Mouse (Mus musculus): Measurements from ENCODE around the gene Il2rb. TPM values are rescaled to one million over a fixed set of nuclear protein-coding genes. Genes with fewer than 3 reads are reported as not detected.

The Il2rb gene
- polyA plus RNA-seq, 1 experiment from 2014 or later = 0.63 TPM

DNA sequence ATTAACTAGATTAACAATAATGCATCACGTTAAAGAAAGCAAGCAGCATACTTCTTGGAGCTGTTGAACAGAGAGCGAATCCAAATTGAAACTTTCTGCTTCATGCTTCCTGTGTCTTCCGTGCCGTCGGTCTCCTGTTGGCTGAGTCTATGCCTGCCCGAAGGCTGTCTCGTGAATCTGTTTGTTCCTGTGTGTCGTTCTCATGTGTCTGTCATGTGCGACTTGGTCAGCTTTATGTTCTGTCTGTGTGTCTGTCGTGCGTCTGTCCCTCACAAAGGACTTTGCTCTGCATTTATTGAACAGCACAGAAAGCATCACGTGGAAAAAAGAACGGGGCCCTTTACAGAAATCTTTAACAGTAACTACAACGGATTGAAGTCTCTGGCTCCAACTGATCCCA, 17.9 kb upstream of the Il2rb start:
- Histone ChIP-seq H3K9me3 (ENCODE audit: low read length) (no peaks in the 10 kb centered on the region), H3K4me3 (ENCODE audit: low read depth, low read length) (no peak overlapping the region), H3K27me3 (replicated peaks; ENCODE audit: insufficient read depth, low read length) (no peaks in the 10 kb centered on the region), H3K9ac (replicated peaks; ENCODE audit: low read depth) (no peak overlapping the region), H3K36me3 (ENCODE audit: insufficient read depth, low read length) (no peaks in the 10 kb centered on the region), H3K4me2 (replicated peaks; ENCODE audit: low read depth, low read length) (no peak overlapping the region), H3K27ac (ENCODE audit: low read length) (no peak overlapping the region), H3K4me1 (ENCODE audit: insufficient read depth, low read depth, low read length) (no peaks in the 10 kb centered on the region)
- DNase-seq (ENCODE audit: low spot score) (no peak), ATAC-seq (no peak)
- TF ChIP-seq EP300 (IDR thresholded peaks at IDR 0.05) (no peak), CTCF (IDR thresholded peaks at IDR 0.05) (no peak)
- 78% methylated on average over 14 of the region's 14 CpGs for WGBS

DNA sequence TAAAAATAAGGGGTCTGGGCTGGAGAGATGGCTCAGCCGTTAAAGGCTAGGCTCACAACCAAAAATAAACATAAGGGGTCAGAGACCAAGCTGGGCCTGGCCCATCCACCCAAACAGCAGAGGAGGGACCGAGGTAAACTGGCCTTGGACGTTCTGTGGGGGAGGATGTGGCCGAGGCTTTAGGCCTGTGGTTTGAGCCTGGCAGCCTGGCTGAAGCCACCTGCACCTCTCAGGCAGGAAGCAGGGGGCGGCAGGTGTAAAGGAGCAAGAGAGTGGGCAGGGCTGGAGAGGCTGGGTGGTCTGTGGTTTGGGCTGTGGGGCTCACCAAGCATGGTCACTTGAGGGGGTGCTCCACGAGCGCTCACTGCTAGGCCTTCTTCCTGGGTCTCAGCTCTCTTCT, 16.9 kb upstream of the Il2rb start:
- H3K4me2 ChIP-seq (replicated peaks; ENCODE audit: low read depth, low read length) = no peak overlapping the region
- DNase-seq (ENCODE audit: low spot score) = no peak
- no peak overlapping the region for H3K27ac ChIP-seq (ENCODE audit: low read length)
- no peaks in the 10 kb centered on the region for H3K36me3 ChIP-seq (ENCODE audit: insufficient read depth, low read length)
- no peak overlapping the region for H3K9ac ChIP-seq (replicated peaks; ENCODE audit: low read depth)
- no peak overlapping the region for H3K4me3 ChIP-seq (ENCODE audit: low read depth, low read length)
- WGBS = 63% methylated on average over 7 of the region's 7 CpGs
- H3K27me3 ChIP-seq (replicated peaks; ENCODE audit: insufficient read depth, low read length) = no peaks in the 10 kb centered on the region
- no peaks in the 10 kb centered on the region for H3K9me3 ChIP-seq (ENCODE audit: low read length)
- no peak for ATAC-seq
- TF ChIP-seq EP300 (IDR thresholded peaks at IDR 0.05) (no peak), CTCF (IDR thresholded peaks at IDR 0.05) (no peak)
- H3K4me1 ChIP-seq (ENCODE audit: insufficient read depth, low read depth, low read length) = no peaks in the 10 kb centered on the region

DNA sequence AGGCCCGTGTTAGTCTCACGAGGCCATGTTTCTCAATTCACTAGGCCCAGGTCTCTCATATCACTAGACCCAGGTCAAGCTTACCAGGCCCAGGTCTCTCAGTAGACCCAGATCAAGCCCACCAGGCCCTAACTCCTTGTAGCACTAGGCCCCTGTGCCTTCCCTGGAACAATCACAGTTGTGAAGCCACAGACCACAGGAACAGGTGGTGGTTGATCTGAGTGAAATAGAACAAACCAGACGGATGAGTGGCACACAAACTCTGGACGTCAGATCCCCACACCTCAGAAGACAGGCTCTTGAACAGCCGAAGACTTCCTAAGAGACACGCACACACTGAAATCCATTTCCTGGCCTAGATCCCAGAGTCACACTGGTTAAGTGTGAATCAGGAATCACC, 15.7 kb upstream of the Il2rb start:
- no peaks in the 10 kb centered on the region for H3K36me3 ChIP-seq (ENCODE audit: insufficient read depth, low read length)
- no peak overlapping the region for H3K4me3 ChIP-seq (ENCODE audit: low read depth, low read length)
- WGBS = 77% methylated on average over 6 of the region's 6 CpGs
- DNase-seq (ENCODE audit: low spot score) (no peak), ATAC-seq (no peak)
- H3K4me2 ChIP-seq (replicated peaks; ENCODE audit: low read depth, low read length) = no peak overlapping the region
- H3K27me3 ChIP-seq (replicated peaks; ENCODE audit: insufficient read depth, low read length) = no peaks in the 10 kb centered on the region
- no peak overlapping the region for H3K9ac ChIP-seq (replicated peaks; ENCODE audit: low read depth)
- no peak for TF ChIP-seq CTCF (IDR thresholded peaks at IDR 0.05)
- no peak for TF ChIP-seq EP300 (IDR thresholded peaks at IDR 0.05)
- H3K27ac ChIP-seq (ENCODE audit: low read length) = no peak overlapping the region
- no peaks in the 10 kb centered on the region for H3K4me1 ChIP-seq (ENCODE audit: insufficient read depth, low read depth, low read length)
- no peaks in the 10 kb centered on the region for H3K9me3 ChIP-seq (ENCODE audit: low read length)

DNA sequence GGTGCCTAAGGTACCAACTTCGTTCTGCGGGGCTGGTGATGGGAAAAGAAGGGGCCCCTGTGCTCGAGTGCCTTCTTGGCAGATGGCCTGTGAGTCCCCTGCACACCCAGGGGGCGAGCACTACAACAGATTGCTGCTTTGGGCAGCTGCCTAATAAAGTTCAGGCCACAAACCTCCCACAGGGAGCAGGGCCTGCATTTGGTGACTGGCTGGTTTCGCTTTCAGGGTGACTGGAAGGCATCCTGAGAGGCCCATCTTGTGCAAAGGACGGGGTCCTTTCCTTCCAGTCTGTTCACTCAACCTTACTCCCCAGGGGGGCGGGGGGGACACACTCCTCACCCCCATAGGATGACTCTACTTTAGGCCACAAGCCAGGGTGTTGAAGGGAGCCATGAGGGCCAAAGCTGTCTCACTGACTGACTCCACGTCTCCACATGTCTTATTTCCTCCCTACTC, 15.1 kb upstream of the Il2rb start:
- H3K27ac ChIP-seq (ENCODE audit: low read length) = no peak overlapping the region
- H3K9me3 ChIP-seq (ENCODE audit: low read length) = no peaks in the 10 kb centered on the region; the same call in 1 of the 2 replicates
- ATAC-seq (no peak), DNase-seq (ENCODE audit: low spot score) (no peak)
- no peak overlapping the region for H3K4me3 ChIP-seq (ENCODE audit: low read depth, low read length)
- no peaks in the 10 kb centered on the region for H3K4me1 ChIP-seq (ENCODE audit: insufficient read depth, low read depth, low read length)
- WGBS = 53% methylated on average over 7 of the region's 8 CpGs
- H3K9ac ChIP-seq (replicated peaks; ENCODE audit: low read depth) = no peak overlapping the region
- no peaks in the 10 kb centered on the region for H3K27me3 ChIP-seq (replicated peaks; ENCODE audit: insufficient read depth, low read length)
- no peaks in the 10 kb centered on the region for H3K36me3 ChIP-seq (ENCODE audit: insufficient read depth, low read length)
- H3K4me2 ChIP-seq (replicated peaks; ENCODE audit: low read depth, low read length) = no peak overlapping the region
- TF ChIP-seq EP300 (IDR thresholded peaks at IDR 0.05) = no peak
- no peak for TF ChIP-seq CTCF (IDR thresholded peaks at IDR 0.05)

DNA sequence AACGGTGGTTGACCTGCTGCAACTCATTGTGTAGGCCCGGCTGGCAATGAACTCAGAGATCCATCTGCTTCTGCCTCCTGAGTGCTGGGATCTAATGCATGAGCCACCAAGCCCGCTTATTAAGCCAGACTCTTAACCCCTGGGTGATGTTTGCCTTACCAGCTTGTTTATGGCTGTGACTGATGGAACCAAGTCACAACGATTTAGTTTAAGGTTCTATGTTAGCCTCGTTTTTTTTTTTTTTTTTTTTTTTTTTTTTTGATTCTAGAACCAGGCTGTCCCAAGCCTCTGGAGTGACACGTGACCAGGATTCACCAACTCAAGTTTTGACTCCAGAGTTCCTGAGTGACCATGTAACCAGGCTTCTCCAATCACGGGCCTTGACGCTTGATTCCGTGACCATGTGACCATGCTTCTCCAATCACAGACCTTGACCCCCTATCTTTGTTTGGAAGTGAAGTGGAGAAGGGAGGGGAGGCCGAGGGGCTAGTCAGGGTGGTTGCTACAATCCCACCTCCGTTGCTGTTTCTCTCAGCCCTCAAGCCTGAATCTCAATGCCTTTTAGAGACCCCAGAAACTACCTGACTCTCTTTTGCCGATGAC, 14.3 kb upstream of the Il2rb start:
- Histone ChIP-seq H3K4me3 (ENCODE audit: low read depth, low read length) (no peak overlapping the region), H3K4me2 (replicated peaks; ENCODE audit: low read depth, low read length) (no peak overlapping the region), H3K36me3 (ENCODE audit: insufficient read depth, low read length) (no peaks in the 10 kb centered on the region), H3K9me3 (ENCODE audit: low read length) (no peaks in the 10 kb centered on the region; the same call in 1 of the 2 replicates), H3K27ac (ENCODE audit: low read length) (no peak overlapping the region), H3K4me1 (ENCODE audit: insufficient read depth, low read depth, low read length) (no peaks in the 10 kb centered on the region), H3K27me3 (replicated peaks; ENCODE audit: insufficient read depth, low read length) (no peaks in the 10 kb centered on the region), H3K9ac (replicated peaks; ENCODE audit: low read depth) (no peak overlapping the region)
- 45% methylated on average over 12 of the region's 12 CpGs for WGBS
- no peak; the same call in 1 of the 2 replicates for ATAC-seq
- TF ChIP-seq EP300 (IDR thresholded peaks at IDR 0.05) = no peak
- no peak for DNase-seq (ENCODE audit: low spot score)

DNA sequence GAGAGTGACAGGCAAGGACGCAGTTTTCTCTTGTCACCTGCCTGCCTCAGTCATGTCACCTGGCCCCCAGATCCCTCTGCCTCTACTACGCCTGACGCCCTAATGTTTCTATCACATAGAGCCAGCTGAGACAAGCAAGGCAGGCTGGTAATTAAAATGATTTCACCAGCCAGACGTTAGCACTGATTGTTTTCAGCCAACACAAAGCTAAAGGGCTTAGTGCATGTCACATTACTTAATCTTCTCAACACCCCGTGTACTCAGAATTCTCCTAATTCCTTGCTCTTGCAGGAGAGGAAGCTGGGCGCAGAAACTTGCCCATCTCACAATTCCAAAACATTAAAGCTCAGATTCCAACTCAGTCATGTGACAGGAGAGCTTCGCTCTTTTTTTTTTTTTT, 13.4 kb upstream of the Il2rb start:
- 62% methylated on average over 7 of the region's 7 CpGs for WGBS
- Histone ChIP-seq H3K4me2 (replicated peaks; ENCODE audit: low read depth, low read length) (no peak overlapping the region), H3K4me1 (ENCODE audit: insufficient read depth, low read depth, low read length) (no peaks in the 10 kb centered on the region), H3K27me3 (replicated peaks; ENCODE audit: insufficient read depth, low read length) (no peaks in the 10 kb centered on the region), H3K27ac (ENCODE audit: low read length) (no peak overlapping the region), H3K9me3 (ENCODE audit: low read length) (no peaks in the 10 kb centered on the region; the same call in 1 of the 2 replicates), H3K9ac (replicated peaks; ENCODE audit: low read depth) (no peak overlapping the region), H3K4me3 (ENCODE audit: low read depth, low read length) (no peak overlapping the region), H3K36me3 (ENCODE audit: insufficient read depth, low read length) (no peaks in the 10 kb centered on the region)
- ATAC-seq = no peak
- no peak for TF ChIP-seq EP300 (IDR thresholded peaks at IDR 0.05)
- TF ChIP-seq CTCF (IDR thresholded peaks at IDR 0.05) = no peak
- no peak for DNase-seq (ENCODE audit: low spot score)

DNA sequence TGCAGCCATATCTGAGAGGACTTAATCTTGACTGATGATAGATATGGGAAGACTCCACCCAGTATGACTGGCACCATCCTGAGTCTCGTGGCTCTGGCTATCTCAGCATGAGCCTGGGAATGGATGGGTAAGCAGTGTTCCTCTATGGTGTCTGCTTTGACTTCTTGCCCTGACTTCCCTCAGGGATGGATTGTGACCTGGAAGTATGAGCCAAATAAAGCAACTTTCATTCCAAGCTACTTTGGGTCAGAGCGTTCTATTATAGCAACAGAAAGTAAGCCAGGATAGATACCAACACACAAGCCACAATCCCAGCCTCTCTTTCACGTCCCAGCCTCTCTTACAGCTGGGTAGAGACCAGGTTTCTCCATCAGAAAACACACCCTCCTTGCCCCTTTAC, 10.5 kb upstream of the Il2rb start:
- no peak for DNase-seq (ENCODE audit: low spot score)
- Histone ChIP-seq H3K27me3 (replicated peaks; ENCODE audit: insufficient read depth, low read length) (no peaks in the 10 kb centered on the region), H3K4me2 (replicated peaks; ENCODE audit: low read depth, low read length) (no peak overlapping the region), H3K9ac (replicated peaks; ENCODE audit: low read depth) (no peak overlapping the region), H3K4me3 (ENCODE audit: low read depth, low read length) (no peak overlapping the region), H3K9me3 (ENCODE audit: low read length) (no peaks in the 10 kb centered on the region; the same call in 1 of the 2 replicates), H3K27ac (ENCODE audit: low read length) (no peak overlapping the region), H3K4me1 (ENCODE audit: insufficient read depth, low read depth, low read length) (no peaks in the 10 kb centered on the region), H3K36me3 (ENCODE audit: insufficient read depth, low read length) (no peaks in the 10 kb centered on the region)
- WGBS = 73% methylated on average over 3 of the region's 3 CpGs
- TF ChIP-seq CTCF (IDR thresholded peaks at IDR 0.05) (no peak), EP300 (IDR thresholded peaks at IDR 0.05) (no peak)
- no peak for ATAC-seq
